8 mouse cellular contexts compared by ENCODE assay signal in the genomic region with DNA sequence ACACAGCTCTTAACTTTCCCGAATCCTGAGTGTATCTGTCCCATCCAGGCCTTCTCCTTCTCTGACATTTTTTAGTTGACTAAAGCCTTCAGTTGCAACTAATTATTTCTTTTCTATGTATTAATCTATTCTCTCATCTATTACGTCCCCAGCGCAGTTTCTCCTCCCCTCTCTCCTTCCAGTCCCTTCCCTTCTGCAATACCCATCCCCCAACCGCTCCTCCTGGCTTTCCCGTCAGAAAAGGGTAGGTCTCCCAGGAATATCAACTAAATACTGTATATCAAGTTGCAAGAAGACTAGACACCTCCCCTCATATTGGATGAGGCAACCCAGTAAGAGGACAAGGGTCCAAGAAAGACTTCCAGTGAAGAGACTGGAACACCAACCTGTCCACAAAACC. TPM values are rescaled to one million over a fixed set of nuclear protein-coding genes. Genes with fewer than 3 reads are reported as not detected.
DNase-seq lines count a peak whose midpoint lies in the region; ATAC-seq and TF ChIP-seq lines count a peak whose summit lies in the region.

No protein-coding gene starts in this region.

- 17% methylated on average over 5 of the region's 5 CpGs for WGBS in heart, embryonic 13.5 days
- 8% methylated on average over 5 of the region's 5 CpGs for WGBS in hindbrain, embryonic 11.5 days
- 24% methylated on average over 5 of the region's 5 CpGs for WGBS in liver, embryonic 16.5 days (ENCODE audit: insufficient replicate concordance)

- H3K4me3 ChIP-seq in heart, embryonic 13.5 days = peak overlapping the region; percentile 48
- H3K4me3 ChIP-seq in ES-E14 (ENCODE audit: insufficient read depth in 1 of 2, low read depth in 1 of 2, low read length in 2 of 2, poor library complexity in 1 of 2, severe bottlenecking in 1 of 2) = peak overlapping the region; percentile 30 to 43; a peak in 2 of 4 replicates
- H3K4me3 ChIP-seq in hindbrain, embryonic 11.5 days (ENCODE audit: low read depth, low read length) = peak overlapping the region; percentile 22
- H3K4me3 ChIP-seq in liver, embryonic 16.5 days (ENCODE audit: low read depth, low read length) = peak overlapping the region; percentile 50

- peak overlapping the region; percentile 79 for H3K4me2 ChIP-seq in heart, embryonic 13.5 days
- H3K4me2 ChIP-seq in hindbrain, embryonic 11.5 days (replicated peaks; ENCODE audit: low read depth, low read length) = peak overlapping the region; percentile 44
- peak overlapping the region; percentile 82 for H3K4me2 ChIP-seq in liver, embryonic 16.5 days (ENCODE audit: low read depth, low read length)

- H3K27ac ChIP-seq in heart, embryonic 13.5 days (replicated peaks) = no peak overlapping the region
- no peak overlapping the region for H3K27ac ChIP-seq in ES-E14 (ENCODE audit: insufficient read depth, low read depth, low read length, poor library complexity, severe bottlenecking)
- H3K27ac ChIP-seq in hindbrain, embryonic 11.5 days (ENCODE audit: low read depth, low read length) = no peak overlapping the region
- no peak overlapping the region for H3K27ac ChIP-seq in liver, embryonic 16.5 days (ENCODE audit: low read length)

- DNase-seq in heart, postnatal 25 days (ENCODE audit: low spot score) = no peak
- no peak for DNase-seq in ES-E14 (ENCODE audit: low read depth, low spot score)
- no peak for DNase-seq in hindbrain, embryonic 11.5 days (ENCODE audit: low spot score)
- DNase-seq in cerebellum, adult 8-10 months = no peak
- no peak for DNase-seq in spleen, postnatal 10 days (ENCODE audit: low spot score in 2 of 2)
- DNase-seq in left cerebral cortex, postnatal 4 days = no peak

- intact Hi-C loops in heart, postnatal 25 days (cut with DNase I) = no loop called here
- intact Hi-C loops in left cerebral cortex, postnatal 4 days (cut with DNase I) = no loop called here

- H3K9me3 ChIP-seq in heart, embryonic 13.5 days = no peaks in the 10 kb centered on the region
- no peaks in the 10 kb centered on the region for H3K9me3 ChIP-seq in ES-E14 (ENCODE audit: control insufficient read depth, insufficient read depth, low read depth, low read length)
- H3K9me3 ChIP-seq in hindbrain, embryonic 11.5 days (ENCODE audit: control insufficient read depth, low read length) = no peaks in the 10 kb centered on the region
- no peaks in the 10 kb centered on the region for H3K9me3 ChIP-seq in liver, embryonic 16.5 days (replicated peaks; ENCODE audit: control insufficient read depth, low read length)

- no peak for ATAC-seq in heart, embryonic 13.5 days (ENCODE audit: extremely low read depth, insufficient number of reproducible peaks, low FRiP score, low TSS enrichment)
- ATAC-seq in hindbrain, embryonic 11.5 days (ENCODE audit: low FRiP score) = 0 out of 2 replicates have a peak, but pooled peaks have one; percentile 38
- ATAC-seq in liver, embryonic 16.5 days (ENCODE audit: low read depth) = no peak

- peaks cover 18% of the 10 kb centered on the region for H3K4me1 ChIP-seq in heart, embryonic 13.5 days
- peaks cover 0 to under 1% of the 10 kb centered on the region in 2 experiments; a peak in 1 of 4 replicates for H3K4me1 ChIP-seq in ES-E14 (ENCODE audit: control insufficient read depth in 2 of 2, insufficient read depth in 2 of 2, low read length in 2 of 2, poor library complexity in 1 of 2)
- no peaks in the 10 kb centered on the region for H3K4me1 ChIP-seq in hindbrain, embryonic 11.5 days (replicated peaks; ENCODE audit: control insufficient read depth, insufficient read depth, low read length)
- peaks cover 20% of the 10 kb centered on the region for H3K4me1 ChIP-seq in liver, embryonic 16.5 days (ENCODE audit: control insufficient read depth, low read depth, low read length)

- H3K36me3 ChIP-seq in heart, embryonic 13.5 days = no peaks in the 10 kb centered on the region
- no peaks in the 10 kb centered on the region for H3K36me3 ChIP-seq in ES-E14 (ENCODE audit: control insufficient read depth, insufficient read depth, low read length, poor library complexity, severe bottlenecking)
- no peaks in the 10 kb centered on the region for H3K36me3 ChIP-seq in hindbrain, embryonic 11.5 days (ENCODE audit: control insufficient read depth, insufficient read depth, low read length)
- no peaks in the 10 kb centered on the region for H3K36me3 ChIP-seq in liver, embryonic 16.5 days (ENCODE audit: control insufficient read depth, insufficient read depth)

- peaks cover 26% of the 10 kb centered on the region for H3K27me3 ChIP-seq in heart, embryonic 13.5 days (replicated peaks)
- peaks cover 8% of the 10 kb centered on the region for H3K27me3 ChIP-seq in hindbrain, embryonic 11.5 days (ENCODE audit: control insufficient read depth, insufficient read depth, low read length)
- peaks cover 6% of the 10 kb centered on the region for H3K27me3 ChIP-seq in liver, embryonic 16.5 days (ENCODE audit: control insufficient read depth, insufficient read depth, low read depth, low read length)

- peak overlapping the region; percentile 82 for H3K9ac ChIP-seq in heart, embryonic 13.5 days
- no peak overlapping the region; the same call in 1 of the 2 replicates for H3K9ac ChIP-seq in ES-E14 (ENCODE audit: insufficient read depth, low read depth, low read length, poor library complexity, severe bottlenecking)
- peak overlapping the region; percentile 44 for H3K9ac ChIP-seq in hindbrain, embryonic 11.5 days (ENCODE audit: low read depth, low read length)
- no peak overlapping the region; the same call in 1 of the 2 replicates for H3K9ac ChIP-seq in liver, embryonic 16.5 days (ENCODE audit: low read depth, low read length)

- in situ Hi-C loops in ES-E14 (cut with MboI; ENCODE audit: low sequenced_read_pairs in 2 of 2, unreplicated experiment in 2 of 2) = loop anchor here in 1 of 2 experiments (25.0 kb wide), 1 partner anchor 303 kb away; a partner anchor contains a TSS

TF ChIP-seq in ES-E14, 5 proteins besides CTCF, POLR2A, EP300 and RAD21:
- TF ChIP-seq MAFK (IDR thresholded peaks at IDR 0.05; ENCODE audit: insufficient read depth, low read depth, low read length) (no peak), HCFC1 (IDR thresholded peaks at IDR 0.05; ENCODE audit: borderline replicate concordance, insufficient read depth, low read length) (no peak), ZC3H11A (IDR thresholded peaks at IDR 0.05; ENCODE audit: borderline replicate concordance, low read depth, low read length) (no peak), ZNF384 (IDR thresholded peaks at IDR 0.05; ENCODE audit: low read depth, low read length) (no peak), CHD2 (IDR thresholded peaks at IDR 0.05; ENCODE audit: low read depth, low read length) (no peak)

RNA-seq across cellular contexts. Expression of a gene that starts 22.0 kb away (rescaled TPM):
- polyA plus RNA-seq in heart, embryonic 13.5 days (2015; fragmentation: Nextera tagmentation; extraction: Ambion mirVana) = 36.6 and 38.7 TPM in 2 replicates
- total RNA-seq in heart, postnatal 25 days (2021) = 10 to 100 TPM; 22.4 to 26.6 TPM
- total RNA-seq in ES-E14 (2012; rRNA removed) = 25.7 and 49.6 TPM in 2 replicates
- polyA plus RNA-seq in hindbrain, embryonic 11.5 days (2014; fragmentation: Nextera tagmentation; extraction: Ambion mirVana) = 0.48 and 1.3 TPM in 2 replicates
- polyA plus RNA-seq in liver, embryonic 16.5 days (2015; fragmentation: Nextera tagmentation; extraction: Ambion mirVana) = 0.23 and 0.27 TPM in 2 replicates
- 1 to 10 TPM; 1.0 to 2.2 TPM for total RNA-seq in left cerebral cortex, postnatal 4 days (2021)

RNA-seq across cellular contexts. Expression of a gene that starts 22.8 kb away (rescaled TPM):
- 0.96 and 1.0 TPM in 2 replicates for polyA plus RNA-seq in heart, embryonic 13.5 days (2015; fragmentation: Nextera tagmentation; extraction: Ambion mirVana)
- 1 to 10 TPM; 2.5 to 3.0 TPM for total RNA-seq in heart, postnatal 25 days (2021)
- total RNA-seq in ES-E14 (2012; rRNA removed) = 0.13 and 0.16 TPM in 2 replicates
- polyA plus RNA-seq in hindbrain, embryonic 11.5 days (2014; fragmentation: Nextera tagmentation; extraction: Ambion mirVana) = 0.09 TPM in 1 of 2 replicates, not detected in the other
- polyA plus RNA-seq in liver, embryonic 16.5 days (2015; fragmentation: Nextera tagmentation; extraction: Ambion mirVana) = 0.04 TPM in 1 of 2 replicates, not detected in the other
- under 1 TPM in 1 of 2 experiments, not detected in 1; 0.14 TPM for total RNA-seq in left cerebral cortex, postnatal 4 days (2021)

RNA-seq across cellular contexts. Expression of a gene that starts 29.3 kb away (rescaled TPM):
- 192 and 225 TPM in 2 replicates for polyA plus RNA-seq in heart, embryonic 13.5 days (2015; fragmentation: Nextera tagmentation; extraction: Ambion mirVana)
- 100 to 1,000 TPM in 1 of 2 experiments, 10 to 100 TPM in 1; 96.9 to 108 TPM for total RNA-seq in heart, postnatal 25 days (2021)
- 70.9 and 99.9 TPM in 2 replicates for total RNA-seq in ES-E14 (2012; rRNA removed)
- 99.1 and 105 TPM in 2 replicates for polyA plus RNA-seq in hindbrain, embryonic 11.5 days (2014; fragmentation: Nextera tagmentation; extraction: Ambion mirVana)
- polyA plus RNA-seq in liver, embryonic 16.5 days (2015; fragmentation: Nextera tagmentation; extraction: Ambion mirVana) = 20.3 and 21.9 TPM in 2 replicates
- 10 to 100 TPM; 42.1 to 43.3 TPM for total RNA-seq in left cerebral cortex, postnatal 4 days (2021)

RNA-seq across cellular contexts. Expression of a gene that starts 59.5 kb away (rescaled TPM):
- 37.1 and 47.6 TPM in 2 replicates for polyA plus RNA-seq in heart, embryonic 13.5 days (2015; fragmentation: Nextera tagmentation; extraction: Ambion mirVana)
- 1 to 10 TPM; 6.2 to 6.3 TPM for total RNA-seq in heart, postnatal 25 days (2021)
- total RNA-seq in ES-E14 (2012; rRNA removed) = 37.5 and 55.5 TPM in 2 replicates
- polyA plus RNA-seq in hindbrain, embryonic 11.5 days (2014; fragmentation: Nextera tagmentation; extraction: Ambion mirVana) = 15.1 and 15.2 TPM in 2 replicates
- 33.8 and 36.2 TPM in 2 replicates for polyA plus RNA-seq in liver, embryonic 16.5 days (2015; fragmentation: Nextera tagmentation; extraction: Ambion mirVana)
- 10 to 100 TPM in 1 of 2 experiments, 1 to 10 TPM in 1; 9.2 to 11.0 TPM for total RNA-seq in left cerebral cortex, postnatal 4 days (2021)

Comparison
In these comparisons a context has a peak if more than half of its experiments do, and no peak if none do; other contexts are left out.
1. H3K9ac ChIP-seq: peak in heart, embryonic 13.5 days (single experiment) and hindbrain, embryonic 11.5 days (single experiment); none in ES-E14 (single experiment) and liver, embryonic 16.5 days (single experiment).
2. Peak in every context shown above with its lines, with median percentiles within 50 percentile points of each other: H3K4me2 ChIP-seq and H3K4me3 ChIP-seq.